Mouse (Mus musculus): ENCODE measurements around the gene Sdcbp2. TPM values are rescaled to one million over a fixed set of nuclear protein-coding genes. Genes with fewer than 3 reads are reported as not detected.

Gene Sdcbp2
- 101 TPM for polyA plus RNA-seq (2017; shearing (Covaris generic))

DNA sequence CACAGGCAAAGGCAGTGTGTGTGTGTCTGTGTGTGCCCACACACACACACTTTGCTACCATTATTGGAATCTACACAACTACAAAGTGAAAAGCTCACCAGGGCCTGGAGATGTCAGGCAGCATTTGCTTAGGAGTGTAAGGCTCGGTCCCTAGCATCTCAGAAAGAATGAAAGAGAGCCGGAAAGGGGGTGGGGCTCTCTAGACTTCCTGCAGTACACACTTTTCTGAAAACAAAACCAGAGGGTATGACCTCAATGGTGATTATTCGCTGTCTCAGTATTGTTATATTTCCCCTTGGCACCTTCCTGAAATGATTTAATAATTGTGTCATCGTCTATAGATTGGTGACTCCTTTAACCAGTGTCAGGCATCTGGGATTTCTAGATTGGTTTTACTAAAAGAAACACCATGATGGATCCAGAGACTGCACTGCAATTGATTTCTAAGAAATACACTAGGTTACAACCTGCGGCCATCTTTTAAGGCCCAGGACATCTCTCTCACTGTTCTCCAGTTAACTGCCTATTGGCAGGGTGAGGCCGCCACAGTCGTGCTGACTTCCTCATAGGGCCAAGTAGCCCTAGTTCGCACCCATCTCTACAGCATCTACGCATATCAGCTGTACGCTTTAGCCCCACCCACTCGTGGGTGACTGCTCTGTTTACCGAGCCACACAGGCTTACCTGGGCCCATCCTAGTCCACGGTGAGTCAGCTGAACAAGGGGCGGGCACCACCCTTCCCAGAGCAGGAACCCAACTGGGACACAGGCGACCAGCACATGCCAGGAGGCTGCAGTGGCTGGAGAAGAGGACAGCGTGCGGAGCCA is at the start of gene Sdcbp2:
TSS of gene Sdcbp2 (plus strand) at position 750 of the 828 bp plus-strand sequence.

DNA sequence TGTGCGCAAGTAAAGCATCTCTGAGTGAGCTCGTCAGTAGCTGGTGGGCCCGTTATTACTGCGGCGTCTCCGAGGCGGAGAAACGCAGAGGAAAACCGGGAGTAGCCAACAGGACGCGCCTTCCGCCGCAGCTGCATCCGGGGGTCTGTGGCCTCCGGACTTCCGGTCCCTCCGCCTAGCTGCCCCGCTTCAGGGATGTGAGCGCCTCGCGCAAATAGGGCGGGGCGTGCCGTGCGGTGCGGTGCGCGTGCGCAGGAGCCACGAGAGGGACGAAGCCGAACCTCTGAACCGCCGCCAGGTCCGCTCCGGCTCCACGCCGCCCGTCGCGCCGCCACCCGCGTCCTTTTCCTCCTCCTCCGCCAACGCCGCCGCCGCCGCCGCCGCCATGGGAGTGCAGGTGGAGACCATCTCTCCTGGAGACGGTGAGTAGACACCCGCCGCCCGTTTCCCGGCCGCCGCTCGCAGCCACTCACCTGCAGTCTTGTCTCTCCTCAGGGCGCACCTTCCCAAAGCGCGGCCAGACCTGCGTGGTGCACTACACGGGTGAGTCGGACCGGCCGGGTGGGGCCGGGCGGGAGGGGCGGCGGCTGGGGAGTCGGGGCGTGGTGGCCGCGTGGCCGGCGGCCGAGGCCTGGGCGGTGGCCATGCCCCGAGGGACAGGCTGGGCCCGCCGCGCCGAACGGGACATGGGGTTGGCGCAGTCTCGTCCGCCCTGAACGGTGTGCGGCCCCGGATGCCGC is 29.9 kb upstream of the Sdcbp2 start, which contains the start of gene Fkbp1a:
TSS of gene Fkbp1a (plus strand) at position 161 of the 740 bp plus-strand sequence.

DNA sequence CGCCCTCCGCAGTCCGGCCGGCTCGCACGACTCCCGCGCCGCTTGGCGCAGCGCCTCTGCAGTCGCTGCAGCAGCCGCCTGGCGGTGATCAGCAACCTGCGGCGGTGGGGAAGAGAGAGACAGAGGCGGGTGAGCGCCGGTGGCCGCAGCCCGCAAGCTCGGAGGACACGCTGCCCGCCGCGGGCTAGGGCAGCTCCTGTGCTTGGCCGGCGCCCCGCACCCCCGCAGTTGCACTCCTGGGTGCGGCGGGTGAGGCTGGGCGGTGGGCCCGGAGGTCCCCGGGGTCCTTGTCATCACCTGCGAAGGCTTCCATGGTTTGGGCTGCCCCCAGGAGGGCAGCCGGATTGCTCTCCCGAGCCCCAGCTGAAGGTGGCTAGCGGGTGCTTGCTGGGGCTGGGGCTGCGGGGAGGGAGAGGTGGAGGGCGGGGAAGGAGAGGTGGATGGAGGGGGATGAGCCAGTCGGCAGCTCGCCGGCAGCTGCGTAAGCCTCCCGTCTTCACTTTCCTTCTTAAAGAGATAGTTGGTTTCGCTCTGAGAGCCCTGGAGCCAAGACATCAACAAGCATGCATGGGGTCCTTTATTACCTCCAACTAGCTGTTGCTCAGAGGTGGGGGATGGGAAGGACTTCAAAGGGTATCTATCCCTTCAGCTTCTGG is 59.9 kb downstream of the Sdcbp2 start, which contains the start of gene Snph:
TSS of gene Snph (minus strand) at position 435 of the 656 bp plus-strand sequence.

Other genes with a start within 250 kb of the Sdcbp2 start
- gene 4921509C19Rik, start 96.5 kb upstream of the Sdcbp2 start, polyA plus RNA-seq (2017; shearing (Covaris generic)) = not detected
- gene Nsfl1c, start 78.4 kb upstream of the Sdcbp2 start, polyA plus RNA-seq (2017; shearing (Covaris generic)) = 188 TPM
- 257 TPM for gene Fkbp1a, start 30.1 kb upstream of the Sdcbp2 start, polyA plus RNA-seq (2017; shearing (Covaris generic))
- 0.37 TPM for gene Snph, start 60.0 kb downstream of the Sdcbp2 start, polyA plus RNA-seq (2017; shearing (Covaris generic))
- not detected for gene Rad21l, start 95.9 kb downstream of the Sdcbp2 start, polyA plus RNA-seq (2017; shearing (Covaris generic))
- gene Tmem74b, start 129.4 kb downstream of the Sdcbp2 start, polyA plus RNA-seq (2017; shearing (Covaris generic)) = 0.77 TPM
- 81.5 TPM for gene Psmf1, start 171.6 kb downstream of the Sdcbp2 start, polyA plus RNA-seq (2017; shearing (Covaris generic))

Measured in inflammation-experienced regulatory T-cells, adult 16 weeks (primary cell).